Mouse (Mus musculus): Measurements from ENCODE around the gene Tmem82. TPM values are rescaled to one million over a fixed set of nuclear protein-coding genes. Genes with fewer than 3 reads are reported as not detected.
A peak's percentile ranks its signal among the peaks of the same experiment; 100 is the strongest.

Tmem82 gene
- polyA plus RNA-seq, 1 experiment from 2014 or later: 1.2 TPM

- Histone ChIP-seq H3K36me3 (ENCODE audit: control insufficient read depth, insufficient read depth, low read length) (peaks cover 14% of the 10 kb centered on the region), H3K27me3 (ENCODE audit: control insufficient read depth, insufficient read depth, low read length) (no peaks in the 10 kb centered on the region), H3K9ac (ENCODE audit: low read depth, low read length) (no peak overlapping the region), H3K4me3 (ENCODE audit: low read length) (no peak overlapping the region), H3K9me3 (ENCODE audit: control insufficient read depth, low read length) (no peaks in the 10 kb centered on the region), H3K27ac (ENCODE audit: low read depth, low read length) (no peak overlapping the region), H3K4me2 (replicated peaks; ENCODE audit: low read depth, low read length) (no peak overlapping the region), H3K4me1 (ENCODE audit: control insufficient read depth, insufficient read depth, low read length) (peaks cover 7% of the 10 kb centered on the region)
- WGBS: 74% methylated on average over 5 of the region's 5 CpGs
- no peak for ATAC-seq (ENCODE audit: low FRiP score, low TSS enrichment)
These were observed 4.1 kb upstream of the Tmem82 start for GRCm38 (mm10) chr4:141622580-141622979.

- ATAC-seq (ENCODE audit: low FRiP score, low TSS enrichment): no peak
- H3K4me2 ChIP-seq (replicated peaks; ENCODE audit: low read depth, low read length): no peak overlapping the region
- 83% methylated on average over 8 of the region's 8 CpGs for WGBS
These were observed 3.7 kb upstream of the Tmem82 start for GRCm38 (mm10) chr4:141622091-141622490.

DNA sequence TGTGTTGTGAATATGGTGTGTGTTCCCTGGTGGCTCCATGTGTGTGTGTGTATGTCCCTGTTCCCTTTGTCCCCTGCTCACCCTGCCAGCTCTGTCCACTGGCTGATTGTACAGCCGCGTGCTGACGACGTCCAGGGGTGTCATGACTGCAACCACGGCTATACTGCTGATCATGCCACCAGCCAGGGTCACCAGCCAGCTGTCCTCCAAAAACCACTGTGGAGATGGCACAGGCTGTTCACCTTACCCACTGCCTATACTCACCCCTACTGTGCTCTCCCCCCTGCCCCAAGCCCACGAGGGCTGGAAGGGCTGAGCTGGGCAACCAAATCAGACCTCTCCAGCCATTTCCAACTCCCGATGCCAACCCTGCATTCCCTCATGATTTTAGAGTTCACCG is 2.9 kb upstream of the Tmem82 start:
- Histone ChIP-seq H3K9ac (ENCODE audit: low read depth, low read length) (no peak overlapping the region), H3K36me3 (ENCODE audit: control insufficient read depth, insufficient read depth, low read length) (peaks cover 6% of the 10 kb centered on the region), H3K4me1 (ENCODE audit: control insufficient read depth, insufficient read depth, low read length) (peaks cover 11% of the 10 kb centered on the region), H3K27me3 (ENCODE audit: control insufficient read depth, insufficient read depth, low read length) (0 out of 2 replicates have a peak, but pooled peaks cover 2% of the 10 kb centered on the region), H3K4me2 (replicated peaks; ENCODE audit: low read depth, low read length) (no peak overlapping the region), H3K4me3 (ENCODE audit: low read length) (no peak overlapping the region), H3K9me3 (ENCODE audit: control insufficient read depth, low read length) (no peaks in the 10 kb centered on the region), H3K27ac (ENCODE audit: low read depth, low read length) (no peak overlapping the region)
- no peak for ATAC-seq (ENCODE audit: low FRiP score, low TSS enrichment)
- WGBS: 83% methylated on average over 8 of the region's 8 CpGs

More at GRCm38 (mm10) chr4:141622091-141622490, 3.7 kb upstream of the Tmem82 start:
- Histone ChIP-seq H3K4me1 (ENCODE audit: control insufficient read depth, insufficient read depth, low read length) (peaks cover 11% of the 10 kb centered on the region), H3K4me3 (ENCODE audit: low read length) (no peak overlapping the region), H3K36me3 (ENCODE audit: control insufficient read depth, insufficient read depth, low read length) (peaks cover 11% of the 10 kb centered on the region), H3K27me3 (ENCODE audit: control insufficient read depth, insufficient read depth, low read length) (no peaks in the 10 kb centered on the region), H3K27ac (ENCODE audit: low read depth, low read length) (no peak overlapping the region), H3K9me3 (ENCODE audit: control insufficient read depth, low read length) (no peaks in the 10 kb centered on the region), H3K9ac (ENCODE audit: low read depth, low read length) (no peak overlapping the region; the same call in 1 of the 2 replicates)

- no peaks in the 10 kb centered on the region for H3K9me3 ChIP-seq (ENCODE audit: control insufficient read depth, low read length)
- H3K27ac ChIP-seq (ENCODE audit: low read depth, low read length): no peak overlapping the region
- 89% methylated on average over 9 of the region's 9 CpGs for WGBS
- no peaks in the 10 kb centered on the region for H3K36me3 ChIP-seq (ENCODE audit: control insufficient read depth, insufficient read depth, low read length)
- H3K27me3 ChIP-seq (ENCODE audit: control insufficient read depth, insufficient read depth, low read length): 0 out of 2 replicates have a peak, but pooled peaks cover 2% of the 10 kb centered on the region
- peaks cover 11% of the 10 kb centered on the region for H3K4me1 ChIP-seq (ENCODE audit: control insufficient read depth, insufficient read depth, low read length)
- H3K9ac ChIP-seq (ENCODE audit: low read depth, low read length): no peak overlapping the region
- H3K4me3 ChIP-seq (ENCODE audit: low read length): no peak overlapping the region
- H3K4me2 ChIP-seq (replicated peaks; ENCODE audit: low read depth, low read length): no peak overlapping the region
- ATAC-seq (ENCODE audit: low FRiP score, low TSS enrichment): no peak
These were observed 958 bp upstream of the Tmem82 start for GRCm38 (mm10) chr4:141619299-141619883.

DNA sequence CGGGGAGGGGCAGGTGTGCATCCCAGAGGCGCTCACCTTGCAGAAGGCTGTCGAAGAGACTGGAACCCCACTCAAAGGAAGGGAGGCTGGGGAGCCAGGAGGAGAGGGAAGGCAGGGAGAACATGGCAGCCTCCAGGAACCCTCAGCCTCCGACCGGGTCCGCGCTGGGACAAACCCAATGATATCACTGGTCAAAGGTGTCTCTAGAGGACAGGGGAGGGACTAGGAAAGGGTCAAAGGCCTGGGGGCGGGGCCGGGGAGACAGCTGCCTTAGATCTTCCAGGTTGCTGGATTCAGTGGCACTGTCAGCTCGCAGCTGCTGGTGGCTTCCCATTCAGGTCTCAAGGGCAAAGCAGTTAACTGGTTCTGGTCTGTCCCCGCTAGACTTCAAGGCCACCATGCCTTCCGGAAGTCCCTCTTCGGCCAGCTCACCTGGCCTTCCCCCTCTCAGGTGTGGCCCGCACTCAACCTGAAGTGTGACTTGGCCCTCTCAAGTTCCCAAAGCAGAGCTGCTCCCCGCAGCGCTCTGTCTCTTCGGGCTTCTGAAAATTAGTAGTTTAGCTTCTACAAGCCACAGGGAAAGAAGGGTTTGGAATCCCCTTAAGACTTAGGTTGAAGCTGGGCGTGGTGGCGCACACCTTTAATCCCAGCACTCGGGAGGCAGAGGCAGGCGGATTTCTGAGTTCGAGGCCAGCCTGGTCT is 419 bp downstream of the Tmem82 start:
- no peak overlapping the region for H3K27ac ChIP-seq (ENCODE audit: low read depth, low read length)
- WGBS: 13% methylated on average over 22 of the region's 22 CpGs
- H3K9me3 ChIP-seq (ENCODE audit: control insufficient read depth, low read length): no peaks in the 10 kb centered on the region

DNA sequence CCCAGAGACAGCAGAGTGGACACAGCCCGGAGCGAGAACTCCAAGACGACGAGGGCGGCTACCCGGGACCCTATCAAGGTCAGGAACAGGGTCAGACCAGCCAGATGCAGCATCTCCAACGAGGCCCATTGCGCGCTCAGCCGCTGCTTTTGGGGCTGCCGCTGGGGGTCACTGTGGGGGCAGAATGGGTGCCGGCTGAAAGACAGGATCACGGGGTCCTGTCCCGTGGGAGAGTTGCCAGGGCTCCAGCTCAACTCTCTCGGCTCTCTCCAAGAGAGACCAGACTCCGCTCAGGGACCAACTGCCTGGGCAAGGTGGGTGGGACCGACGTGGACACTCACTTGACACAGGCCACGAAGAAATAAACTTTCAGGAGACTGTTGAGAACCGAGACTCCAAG is 1.1 kb downstream of the Tmem82 start:
- H3K4me2 ChIP-seq (replicated peaks; ENCODE audit: low read depth, low read length): peak overlapping the region; percentile 55
- no peaks in the 10 kb centered on the region for H3K36me3 ChIP-seq (ENCODE audit: control insufficient read depth, insufficient read depth, low read length)
- peak; percentile 61 for ATAC-seq (ENCODE audit: low FRiP score, low TSS enrichment)
- H3K4me3 ChIP-seq (ENCODE audit: low read length): peak overlapping the region; percentile 31
- 2% methylated on average over 20 of the region's 20 CpGs for WGBS
- no peak overlapping the region for H3K27ac ChIP-seq (ENCODE audit: low read depth, low read length)
- no peaks in the 10 kb centered on the region for H3K9me3 ChIP-seq (ENCODE audit: control insufficient read depth, low read length)
- 0 out of 2 replicates have a peak, but pooled peaks cover 2% of the 10 kb centered on the region for H3K27me3 ChIP-seq (ENCODE audit: control insufficient read depth, insufficient read depth, low read length)
- peaks cover 11% of the 10 kb centered on the region for H3K4me1 ChIP-seq (ENCODE audit: control insufficient read depth, insufficient read depth, low read length)
- peak overlapping the region; percentile 50 for H3K9ac ChIP-seq (ENCODE audit: low read depth, low read length)

More for the DNA sequence above, 419 bp downstream of the Tmem82 start:
- Histone ChIP-seq H3K4me2 (replicated peaks; ENCODE audit: low read depth, low read length) (peak overlapping the region; percentile 55), H3K27me3 (ENCODE audit: control insufficient read depth, insufficient read depth, low read length) (0 out of 2 replicates have a peak, but pooled peaks cover 2% of the 10 kb centered on the region), H3K9ac (ENCODE audit: low read depth, low read length) (peak overlapping the region; percentile 50), H3K4me3 (ENCODE audit: low read length) (peak overlapping the region; percentile 31), H3K36me3 (ENCODE audit: control insufficient read depth, insufficient read depth, low read length) (no peaks in the 10 kb centered on the region), H3K4me1 (ENCODE audit: control insufficient read depth, insufficient read depth, low read length) (peaks cover 11% of the 10 kb centered on the region)
- peak; percentile 32 for ATAC-seq (ENCODE audit: low FRiP score, low TSS enrichment)

- Histone ChIP-seq H3K4me2 (replicated peaks; ENCODE audit: low read depth, low read length) (no peak overlapping the region), H3K9ac (ENCODE audit: low read depth, low read length) (no peak overlapping the region), H3K36me3 (ENCODE audit: control insufficient read depth, insufficient read depth, low read length) (no peaks in the 10 kb centered on the region), H3K4me1 (ENCODE audit: control insufficient read depth, insufficient read depth, low read length) (peaks cover 11% of the 10 kb centered on the region), H3K9me3 (ENCODE audit: control insufficient read depth, low read length) (no peaks in the 10 kb centered on the region), H3K4me3 (ENCODE audit: low read length) (no peak overlapping the region), H3K27me3 (ENCODE audit: control insufficient read depth, insufficient read depth, low read length) (0 out of 2 replicates have a peak, but pooled peaks cover 2% of the 10 kb centered on the region), H3K27ac (ENCODE audit: low read depth, low read length) (no peak overlapping the region)
- WGBS: 80% methylated on average over 6 of the region's 6 CpGs
- no peak for ATAC-seq (ENCODE audit: low FRiP score, low TSS enrichment)
These were observed 1.6 kb downstream of the Tmem82 start for GRCm38 (mm10) chr4:141616811-141617210.

DNA sequence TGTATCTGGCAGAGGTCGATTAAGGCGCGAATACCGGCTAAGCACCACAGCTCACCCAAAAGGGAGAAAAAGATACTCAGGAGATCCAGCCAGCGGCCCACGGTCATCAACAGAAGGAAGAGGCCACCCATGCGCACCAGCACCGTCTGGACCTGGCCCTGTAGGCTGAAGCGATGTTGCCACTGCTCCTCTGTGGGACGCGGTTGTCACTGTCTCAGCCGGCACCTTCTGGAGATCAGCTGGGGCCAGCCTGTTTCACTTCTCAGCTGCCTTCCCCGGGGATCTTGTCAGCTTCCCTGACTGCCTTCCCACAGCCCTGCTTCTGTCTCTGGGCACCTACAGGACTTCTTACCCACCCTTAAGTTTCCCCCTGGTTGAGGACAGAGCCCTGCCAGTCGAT is 3.5 kb downstream of the Tmem82 start:
- Histone ChIP-seq H3K4me3 (ENCODE audit: low read length) (no peak overlapping the region), H3K9ac (ENCODE audit: low read depth, low read length) (no peak overlapping the region), H3K27me3 (ENCODE audit: control insufficient read depth, insufficient read depth, low read length) (0 out of 2 replicates have a peak, but pooled peaks cover 2% of the 10 kb centered on the region), H3K36me3 (ENCODE audit: control insufficient read depth, insufficient read depth, low read length) (no peaks in the 10 kb centered on the region), H3K4me1 (ENCODE audit: control insufficient read depth, insufficient read depth, low read length) (peaks cover 11% of the 10 kb centered on the region), H3K27ac (ENCODE audit: low read depth, low read length) (no peak overlapping the region), H3K9me3 (ENCODE audit: control insufficient read depth, low read length) (no peaks in the 10 kb centered on the region), H3K4me2 (replicated peaks; ENCODE audit: low read depth, low read length) (no peak overlapping the region)
- no peak for ATAC-seq (ENCODE audit: low FRiP score, low TSS enrichment)
- WGBS: 87% methylated on average over 14 of the region's 14 CpGs

GRCm38 (mm10) chr4:141609538-141609937 is 8.9 kb downstream of the Tmem82 start:
- H3K9ac ChIP-seq (ENCODE audit: low read depth, low read length): no peak overlapping the region
- no peak overlapping the region for H3K4me2 ChIP-seq (replicated peaks; ENCODE audit: low read depth, low read length)
- H3K27me3 ChIP-seq (ENCODE audit: control insufficient read depth, insufficient read depth, low read length): no peaks in the 10 kb centered on the region
- no peaks in the 10 kb centered on the region for H3K36me3 ChIP-seq (ENCODE audit: control insufficient read depth, insufficient read depth, low read length)
- peaks cover 5% of the 10 kb centered on the region; the same call in 1 of the 2 replicates for H3K4me1 ChIP-seq (ENCODE audit: control insufficient read depth, insufficient read depth, low read length)
- no peak overlapping the region for H3K27ac ChIP-seq (ENCODE audit: low read depth, low read length)
- no peak overlapping the region for H3K4me3 ChIP-seq (ENCODE audit: low read length)
- no peaks in the 10 kb centered on the region; the same call in 1 of the 2 replicates for H3K9me3 ChIP-seq (ENCODE audit: control insufficient read depth, low read length)
- no peak for ATAC-seq (ENCODE audit: low FRiP score, low TSS enrichment)
- WGBS: 72% methylated on average over 6 of the region's 6 CpGs

Measured in kidney, embryonic 14.5 days (tissue).